Mouse (Mus musculus): Measurements from ENCODE around the gene Vangl2. TPM values are rescaled to one million over a fixed set of nuclear protein-coding genes. Genes with fewer than 3 reads are reported as not detected.

The Vangl2 gene
- total and polyA plus RNA-seq, 3 experiments = 0.39 to 3.0 TPM; not detected in 1

DNA sequence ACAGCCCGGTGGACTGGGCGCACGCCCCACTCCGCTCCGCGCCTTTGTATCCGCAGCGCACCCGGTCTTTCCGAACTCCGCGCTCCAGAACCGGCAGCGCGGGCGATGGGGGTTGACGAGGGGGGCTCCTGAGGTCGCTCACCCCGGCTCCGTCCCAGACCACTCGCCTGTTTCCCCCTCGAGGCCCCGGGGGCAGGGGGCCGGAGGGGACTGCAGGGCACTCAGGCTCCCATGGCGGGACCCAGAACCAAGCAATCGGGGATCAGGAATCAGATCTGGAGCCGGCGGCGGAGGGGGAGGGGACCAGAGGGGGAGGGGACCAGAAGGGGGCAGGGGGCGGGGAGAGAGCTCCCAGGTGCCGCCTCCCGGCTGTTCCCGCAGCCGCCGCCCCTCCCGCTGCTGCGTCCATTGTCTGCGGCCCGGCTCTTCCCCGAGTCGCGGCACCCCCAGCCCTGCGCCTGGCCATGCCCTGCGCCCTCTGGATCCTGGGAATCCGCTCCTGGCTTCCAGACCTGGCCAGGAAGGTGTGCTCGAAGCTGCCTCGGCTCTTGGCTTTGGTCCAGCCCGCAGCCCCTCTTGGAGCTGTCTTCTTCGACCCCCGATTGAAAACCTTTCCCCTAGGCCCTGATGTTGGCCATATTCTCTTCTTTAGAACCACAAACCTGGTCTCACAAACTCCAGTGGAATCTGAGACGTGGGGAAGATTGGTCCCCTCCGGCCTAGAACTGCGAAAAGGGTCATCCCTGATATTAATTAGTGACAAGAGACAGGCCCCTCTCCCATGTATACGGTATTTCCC, 1.0 kb downstream of the Vangl2 start (continued):
- TF ChIP-seq NRF1 (IDR thresholded peaks at IDR 0.05; ENCODE audit: insufficient read depth, low read depth, low read length, poor library complexity, severe bottlenecking) (0 out of 2 replicates have a peak, but pooled peaks have one; percentile 6), MEF2A (IDR thresholded peaks at IDR 0.05; ENCODE audit: extremely low read depth, insufficient replicate concordance, low read depth, low read length, poor library complexity, severe bottlenecking) (no peak), GATA1 (IDR thresholded peaks at IDR 0.05; ENCODE audit: low read depth, low read length) (no peak), ZNF384 (IDR thresholded peaks at IDR 0.05; ENCODE audit: low read depth, low read length) (no peak), MYB (IDR thresholded peaks at IDR 0.05; ENCODE audit: low read depth, low read length) (no peak), ETS1 (IDR thresholded peaks at IDR 0.05; ENCODE audit: low read depth, low read length) (peak; percentile 18; the same call in 1 of the 2 replicates), POLR2AphosphoS5 (IDR thresholded peaks at IDR 0.05; ENCODE audit: borderline replicate concordance, low read depth, low read length) (no peak), KAT2A (conservative IDR thresholded peaks at IDR 0.05; ENCODE audit: low read depth, low read length) (no peak), MAX (IDR thresholded peaks at IDR 0.05; ENCODE audit: low read length) (no peak), TCF12 (IDR thresholded peaks at IDR 0.05; ENCODE audit: low read depth, low read length) (0 out of 2 replicates have a peak, but pooled peaks have one; percentile 25), ZKSCAN1 (IDR thresholded peaks at IDR 0.05; ENCODE audit: low read depth, low read length) (no peak), JUND (IDR thresholded peaks at IDR 0.05; ENCODE audit: low read depth, low read length) (peak; percentile 57; the same call in 1 of the 2 replicates), BHLHE40 (IDR thresholded peaks at IDR 0.05; ENCODE audit: borderline replicate concordance, low read depth, low read length) (no peak), POLR2A (IDR thresholded peaks at IDR 0.05; ENCODE audit: control insufficient read depth in 1 of 2, insufficient read depth in 1 of 2, low read depth in 1 of 2, low read length in 2 of 2, poor library complexity in 1 of 2) (0 out of 4 replicates have a peak, but pooled peaks of 1 of the 2 experiments have one; percentile 51), E2F4 (IDR thresholded peaks at IDR 0.05; ENCODE audit: borderline replicate concordance, low read depth, low read length) (no peak), POLR2AphosphoS2 (IDR thresholded peaks at IDR 0.05; ENCODE audit: low read length) (no peak), TBP (IDR thresholded peaks at IDR 0.05; ENCODE audit: low read depth, low read length) (no peak)

DNA sequence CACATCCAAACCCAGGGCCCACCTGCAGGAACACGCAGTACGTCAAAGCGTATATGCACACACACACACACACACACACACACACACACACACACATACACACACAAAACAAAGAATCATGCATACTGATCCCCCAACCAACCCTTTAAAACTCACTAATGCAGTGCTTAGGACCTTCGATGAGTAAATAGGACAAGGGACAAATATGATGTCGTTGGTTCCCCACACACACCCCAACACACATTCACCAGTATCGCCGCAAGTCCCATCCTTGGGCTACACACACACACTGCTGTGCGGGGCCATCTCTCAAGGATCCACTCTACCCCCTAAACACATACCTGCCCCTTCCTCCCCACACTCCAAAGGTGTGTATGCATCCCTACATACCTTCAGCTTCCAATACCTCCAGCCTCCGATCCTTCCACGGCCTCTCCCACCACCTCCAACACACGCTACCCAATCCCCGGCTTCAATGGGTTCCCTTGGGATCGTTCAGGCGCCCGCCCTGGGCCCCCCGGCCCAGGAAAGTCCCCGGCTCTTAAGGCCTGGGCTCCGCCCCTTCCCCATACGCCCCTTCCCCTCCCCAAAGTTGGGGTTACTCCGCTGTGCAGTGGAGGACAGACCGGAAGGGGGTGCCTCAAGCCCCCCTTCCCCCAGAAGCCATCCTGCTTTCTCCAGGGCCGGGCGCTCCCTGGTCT, 1.9 kb downstream of the Vangl2 start:
- TF ChIP-seq UBTF (IDR thresholded peaks at IDR 0.05; ENCODE audit: borderline replicate concordance, insufficient read depth, low read depth, low read length) (no peak), RAD21 (IDR thresholded peaks at IDR 0.05; ENCODE audit: low read depth, low read length) (no peak), ELF1 (IDR thresholded peaks at IDR 0.05; ENCODE audit: low read depth, low read length) (no peak), GATA1 (IDR thresholded peaks at IDR 0.05; ENCODE audit: low read depth, low read length) (no peak), MAFK (IDR thresholded peaks at IDR 0.05; ENCODE audit: borderline replicate concordance, low read depth, low read length) (no peak), POLR2AphosphoS2 (IDR thresholded peaks at IDR 0.05; ENCODE audit: low read length) (no peak), ETS1 (IDR thresholded peaks at IDR 0.05; ENCODE audit: low read depth, low read length) (no peak), MAZ (IDR thresholded peaks at IDR 0.05; ENCODE audit: low read depth, low read length) (no peak), TAL1 (IDR thresholded peaks at IDR 0.05; ENCODE audit: low read length) (no peak), SMC3 (IDR thresholded peaks at IDR 0.05; ENCODE audit: low read depth, low read length) (no peak)
- Histone ChIP-seq H3K4me1 (ENCODE audit: control insufficient read depth in 1 of 2, insufficient read depth in 2 of 2, low read length in 2 of 2) (peaks cover 0 to 7% of the 10 kb centered on the region in 2 experiments; a peak in 2 of 4 replicates), H3K9ac (ENCODE audit: control insufficient read depth, low read depth, low read length, poor library complexity, severe bottlenecking) (peak overlapping the region; percentile 76), H3K4me3 (ENCODE audit: control insufficient read depth in 1 of 2, insufficient read depth in 1 of 2, low read depth in 2 of 2, low read length in 2 of 2) (peak overlapping the region; percentile 80 to 92), H3K9me3 (replicated peaks; ENCODE audit: insufficient read depth, low read length) (no peaks in the 10 kb centered on the region), H3K79me2 (ENCODE audit: control insufficient read depth, insufficient read depth, low read length, poor library complexity) (no peaks in the 10 kb centered on the region), H3K27me3 (ENCODE audit: control insufficient read depth in 1 of 2, insufficient read depth in 2 of 2, low read length in 2 of 2) (peaks cover 0 to 3% of the 10 kb centered on the region in 2 experiments; a peak in 1 of 4 replicates), H3K36me3 (ENCODE audit: control insufficient read depth in 1 of 2, insufficient read depth in 2 of 2, low read length in 2 of 2) (peaks cover 0 to 2% of the 10 kb centered on the region in 2 experiments; a peak in 1 of 4 replicates), H3K27ac (ENCODE audit: control insufficient read depth, low read depth, low read length) (no peak overlapping the region)
- peak; percentile 21 for DNase-seq (ENCODE audit: low read depth, low spot score)
